Mouse (Mus musculus) erythroblast, embryonic 14.5 days (primary cell): ENCODE measurements around the gene Maml3. TPM values are rescaled to one million over a fixed set of nuclear protein-coding genes. Genes with fewer than 3 reads are reported as not detected.

Experiments
- H3K27me3 ChIP-seq: 2 replicates; pipeline ENCODE4 v1.6.1; 2012; ENCODE audit warnings: inconsistent platforms; ENCODE audit not compliant: control insufficient read depth
- H3K36me3 ChIP-seq: 2 replicates; pipeline ENCODE4 v1.6.1; 2012; ENCODE audit warnings: mild to moderate bottlenecking, inconsistent platforms; ENCODE audit not compliant: control insufficient read depth
- H3K4me1 ChIP-seq: 2 replicates; pipeline ENCODE4 v1.6.1; 2012; ENCODE audit warnings: inconsistent platforms; ENCODE audit not compliant: control insufficient read depth
- H3K4me3 ChIP-seq: replicated peaks from 2 replicates; pipeline ENCODE3; 2012; ENCODE audit warnings: moderate library complexity, mild to moderate bottlenecking, inconsistent platforms
- H3K9me3 ChIP-seq: 2 replicates; pipeline ENCODE4 v1.6.1; 2012; ENCODE audit warnings: low read length, inconsistent platforms, mixed read lengths; ENCODE audit not compliant: control insufficient read depth
- GATA1 ChIP-seq: IDR thresholded peaks from 2 replicates; pipeline ENCODE4 v1.6.1; 2012; ENCODE audit warnings: low read length, inconsistent platforms, mixed read lengths
- TAL1 ChIP-seq: IDR thresholded peaks from 3 replicates; pipeline ENCODE4 v1.6.1; 2012; ENCODE audit warnings: low read length, inconsistent platforms, mixed read lengths
- polyA plus RNA-seq: library from polyadenylated mRNA; stranded (reverse); fragments of >175 nt; gene quantifications from 2 replicates; pipeline ENCODE4 v1.2.3, GENCODE M21; 2012

Gene Maml3
- polyA plus RNA-seq, 1 experiment: 0.04 TPM

- peaks cover 31% of the 10 kb centered on the region for H3K27me3 ChIP-seq
- no peaks in the 10 kb centered on the region for H3K36me3 ChIP-seq
- peaks cover 13% of the 10 kb centered on the region for H3K4me1 ChIP-seq
- H3K4me3 ChIP-seq: no peak overlapping the region
- H3K9me3 ChIP-seq: no peaks in the 10 kb centered on the region
- TF ChIP-seq TAL1: no peak
Observed at GRCm38 (mm10) chr3:51701950-51702349, 402.9 kb downstream of the Maml3 start.

GRCm38 (mm10) chr3:51701281-51701751 lies 403.6 kb downstream of the Maml3 start:
- no peaks in the 10 kb centered on the region; the same call in 1 of the 2 replicates for H3K36me3 ChIP-seq
- TF ChIP-seq TAL1: no peak
- no peak for TF ChIP-seq GATA1
- H3K27me3 ChIP-seq: peaks cover 31% of the 10 kb centered on the region
- H3K4me3 ChIP-seq: peak overlapping the region; percentile 51
- no peaks in the 10 kb centered on the region for H3K9me3 ChIP-seq
- H3K4me1 ChIP-seq: peaks cover 13% of the 10 kb centered on the region

- peaks cover 13% of the 10 kb centered on the region for H3K4me1 ChIP-seq
- no peaks in the 10 kb centered on the region; the same call in 1 of the 2 replicates for H3K36me3 ChIP-seq
- H3K9me3 ChIP-seq: no peaks in the 10 kb centered on the region
- TF ChIP-seq TAL1 (no peak), GATA1 (no peak)
- peaks cover 31% of the 10 kb centered on the region for H3K27me3 ChIP-seq
- no peak overlapping the region for H3K4me3 ChIP-seq
Observed at GRCm38 (mm10) chr3:51700731-51701280, 404.1 kb downstream of the Maml3 start.

- Histone ChIP-seq H3K27me3 (peaks cover 31% of the 10 kb centered on the region), H3K9me3 (no peaks in the 10 kb centered on the region), H3K36me3 (no peaks in the 10 kb centered on the region; the same call in 1 of the 2 replicates), H3K4me1 (peaks cover 13% of the 10 kb centered on the region), H3K4me3 (no peak overlapping the region)
- no peak for TF ChIP-seq TAL1
- no peak for TF ChIP-seq GATA1
Observed at GRCm38 (mm10) chr3:51700123-51700522, 404.8 kb downstream of the Maml3 start.

- TF ChIP-seq GATA1: no peak
- Histone ChIP-seq H3K36me3 (no peaks in the 10 kb centered on the region; the same call in 1 of the 2 replicates), H3K27me3 (peaks cover 28% of the 10 kb centered on the region), H3K9me3 (no peaks in the 10 kb centered on the region), H3K4me1 (peaks cover 13% of the 10 kb centered on the region), H3K4me3 (no peak overlapping the region)
Observed at GRCm38 (mm10) chr3:51697931-51698330, 406.9 kb downstream of the Maml3 start.

- Histone ChIP-seq H3K27me3 (peaks cover 7% of the 10 kb centered on the region), H3K9me3 (no peaks in the 10 kb centered on the region), H3K4me1 (no peaks in the 10 kb centered on the region; the same call in 1 of the 2 replicates), H3K36me3 (no peaks in the 10 kb centered on the region; the same call in 1 of the 2 replicates), H3K4me3 (no peak overlapping the region)
- TF ChIP-seq TAL1 (no peak), GATA1 (no peak)
Observed at GRCm38 (mm10) chr3:51695713-51696112, 409.2 kb downstream of the Maml3 start.

GRCm38 (mm10) chr3:51694576-51694975 lies 410.3 kb downstream of the Maml3 start:
- no peak overlapping the region for H3K4me3 ChIP-seq
- no peaks in the 10 kb centered on the region for H3K27me3 ChIP-seq
- TF ChIP-seq TAL1 (no peak), GATA1 (no peak)
- 0 out of 2 replicates have a peak, but pooled peaks cover 3% of the 10 kb centered on the region for H3K9me3 ChIP-seq
- H3K36me3 ChIP-seq: peaks cover 7% of the 10 kb centered on the region
- peaks cover 6% of the 10 kb centered on the region for H3K4me1 ChIP-seq

- 0 out of 2 replicates have a peak, but pooled peaks cover 3% of the 10 kb centered on the region for H3K9me3 ChIP-seq
- H3K4me1 ChIP-seq: peaks cover 19% of the 10 kb centered on the region
- H3K27me3 ChIP-seq: no peaks in the 10 kb centered on the region
- peaks cover 7% of the 10 kb centered on the region for H3K36me3 ChIP-seq
- TF ChIP-seq GATA1 (no peak), TAL1 (no peak)
- no peak overlapping the region for H3K4me3 ChIP-seq
Observed at GRCm38 (mm10) chr3:51693196-51693595, 411.7 kb downstream of the Maml3 start.

- Histone ChIP-seq H3K4me1 (peaks cover 23% of the 10 kb centered on the region), H3K9me3 (0 out of 2 replicates have a peak, but pooled peaks cover 3% of the 10 kb centered on the region), H3K4me3 (no peak overlapping the region), H3K27me3 (no peaks in the 10 kb centered on the region), H3K36me3 (peaks cover 7% of the 10 kb centered on the region)
- peak; percentile 64; the same call in 2 of the 3 replicates for TF ChIP-seq TAL1
- TF ChIP-seq GATA1: peak; percentile 49; the same call in 1 of the 2 replicates
Observed at GRCm38 (mm10) chr3:51688725-51689124, 416.2 kb downstream of the Maml3 start.

GRCm38 (mm10) chr3:51686791-51687190 lies 418.1 kb downstream of the Maml3 start:
- no peak for TF ChIP-seq GATA1
- TF ChIP-seq TAL1: no peak
- H3K9me3 ChIP-seq: 0 out of 2 replicates have a peak, but pooled peaks cover 3% of the 10 kb centered on the region
- H3K4me3 ChIP-seq: no peak overlapping the region
- H3K27me3 ChIP-seq: no peaks in the 10 kb centered on the region
- H3K4me1 ChIP-seq: peaks cover 23% of the 10 kb centered on the region
- peaks cover 7% of the 10 kb centered on the region for H3K36me3 ChIP-seq
